Mouse (Mus musculus): ENCODE measurements at regions not wholly inside any gene's neighbourhood (a gene's known extent, or its start where the extent isn't known, plus 50 kb on each side); places are given as distances from the start of the nearest gene placed in this dataset.

DNA sequence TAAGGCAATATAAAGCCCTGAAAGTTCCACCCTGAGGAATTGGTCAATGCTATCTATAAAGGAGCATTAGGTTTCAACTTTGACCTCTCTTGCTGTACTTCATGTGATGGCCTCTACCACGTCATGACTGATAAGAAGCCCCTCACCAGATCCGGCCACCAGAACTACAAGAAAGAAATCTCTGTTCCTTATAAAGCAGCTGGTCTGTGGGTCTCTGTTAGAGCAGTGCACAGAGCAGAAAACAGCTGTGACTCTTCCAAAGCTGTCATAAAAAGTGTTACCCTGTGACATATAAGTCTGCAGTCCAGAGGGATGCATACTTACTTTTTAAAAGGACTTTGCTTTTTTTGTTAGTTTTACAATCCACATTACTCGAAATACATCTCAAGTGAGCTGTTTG is 111.1 kb upstream of the Slc22a23 start:
- TF ChIP-seq POLR2A (IDR thresholded peaks at IDR 0.05; ENCODE audit: borderline replicate concordance, extremely low read depth, insufficient read depth, insufficient read length, poor library complexity, severe bottlenecking) (no peak), CTCF (IDR thresholded peaks at IDR 0.05; ENCODE audit: borderline replicate concordance, extremely low read depth, insufficient read depth, insufficient read length) (no peak)

Measured in brain, embryonic 14.5 days (tissue).